Mouse (Mus musculus): Measurements from ENCODE around the gene Tas1r3. TPM values are rescaled to one million over a fixed set of nuclear protein-coding genes. Genes with fewer than 3 reads are reported as not detected.

Tas1r3 gene
- total RNA-seq, 2 experiments from 2014 or later = 0.31 to 0.32 TPM

DNA sequence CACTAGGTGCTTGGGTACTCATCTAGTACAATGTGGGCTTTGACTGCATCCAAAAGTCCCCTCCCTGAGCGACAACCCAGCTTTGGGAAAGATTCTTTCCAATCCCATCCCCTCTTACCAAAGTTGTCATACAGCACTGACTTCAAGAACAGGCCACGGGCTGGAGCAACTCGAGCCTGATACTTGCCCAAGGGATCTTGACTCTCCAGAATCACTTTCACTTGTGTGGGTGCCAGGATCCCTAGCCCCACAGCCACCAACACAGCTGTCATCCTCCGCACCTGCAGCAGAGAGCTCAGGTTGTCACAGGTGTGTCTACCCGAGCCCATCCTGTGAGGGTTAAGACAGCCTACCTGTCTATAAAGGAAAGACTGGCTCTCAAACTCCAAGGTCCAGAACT, 26.2 kb upstream of the Tas1r3 start:
- DNase-seq (ENCODE audit: extremely low spot score in 1 of 2, low spot score in 1 of 2) = peak in 1 of 2 experiments; percentile 3

- peak in 1 of 2 experiments; percentile 5 for DNase-seq (ENCODE audit: extremely low spot score in 1 of 2, low spot score in 1 of 2)
These were observed 25.0 kb upstream of the Tas1r3 start for GRCm38 (mm10) chr4:155888181-155888580.

GRCm38 (mm10) chr4:155887674-155888073, 24.5 kb upstream of the Tas1r3 start:
- DNase-seq (ENCODE audit: extremely low spot score in 1 of 2, low spot score in 1 of 2) = no peak

DNA sequence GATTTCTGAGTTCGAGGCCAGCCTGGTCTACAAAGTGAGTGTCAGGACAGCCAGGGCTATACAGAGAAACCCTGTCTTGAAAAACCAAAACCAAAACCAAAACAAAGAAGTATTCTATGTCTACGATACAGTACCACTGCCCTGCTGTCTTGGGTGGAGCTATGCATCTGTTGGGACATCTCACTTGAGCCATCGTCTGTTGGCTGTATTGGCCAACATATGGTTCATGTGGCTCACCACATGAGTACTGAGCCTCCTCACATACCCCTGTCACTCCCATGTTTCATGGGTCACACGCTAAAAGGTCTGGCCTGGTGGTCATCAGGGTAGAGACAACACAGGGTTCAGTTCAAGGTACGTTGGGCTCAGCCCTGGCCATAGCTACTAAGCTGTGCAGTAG, 23.2 kb upstream of the Tas1r3 start:
- no peak for DNase-seq (ENCODE audit: extremely low spot score in 1 of 2, low spot score in 1 of 2)

- no peak for DNase-seq (ENCODE audit: extremely low spot score in 1 of 2, low spot score in 1 of 2)
These were observed 20.4 kb upstream of the Tas1r3 start for GRCm38 (mm10) chr4:155883587-155883986.

- DNase-seq (ENCODE audit: extremely low spot score in 1 of 2, low spot score in 1 of 2) = no peak
These were observed 8.2 kb upstream of the Tas1r3 start for GRCm38 (mm10) chr4:155871404-155871803.

- peak; percentile 89 to 90 for DNase-seq (ENCODE audit: extremely low spot score in 1 of 2, low spot score in 1 of 2)
These were observed 6.3 kb upstream of the Tas1r3 start, which contains the start of the genes Cptp and Ints11 for GRCm38 (mm10) chr4:155869317-155870033. Gene Cptp, minus strand, starts transcription at chr4:155869440. Gene Ints11, plus strand, starts transcription at chr4:155869546.

DNA sequence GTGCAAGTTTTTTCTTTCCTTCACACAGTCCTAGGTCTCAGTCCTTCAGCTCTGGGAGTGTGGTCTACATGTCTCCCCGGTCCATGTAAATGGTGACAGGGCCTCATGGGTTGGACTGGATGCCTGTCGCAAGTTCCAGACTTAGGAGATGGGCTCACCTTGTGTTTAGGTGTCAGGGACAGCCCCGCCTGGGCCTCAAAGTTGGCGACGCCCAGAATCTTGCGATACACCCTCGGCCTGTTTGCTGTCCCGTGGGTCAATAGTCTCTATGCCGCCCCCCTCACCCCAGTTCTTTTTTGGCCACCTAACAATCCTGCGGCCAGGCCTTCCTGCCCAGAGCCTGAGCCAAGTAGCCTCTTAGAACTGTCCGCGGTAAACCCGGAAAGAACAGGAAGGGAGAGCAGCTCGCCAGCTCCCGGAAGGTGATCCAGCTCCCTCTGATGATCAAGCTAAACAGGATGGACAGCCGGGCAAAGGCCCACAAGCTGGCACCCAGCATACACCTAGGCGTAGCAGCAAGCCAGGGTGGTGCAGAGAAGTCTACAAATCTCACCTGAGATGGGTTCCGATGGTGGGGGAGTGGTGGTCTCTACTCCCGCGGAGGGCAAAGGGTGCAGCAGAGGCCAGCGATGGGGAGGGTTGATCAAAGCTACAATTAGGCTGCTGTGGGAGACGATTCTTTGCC, 5.6 kb upstream of the Tas1r3 start:
- no peak for DNase-seq (ENCODE audit: extremely low spot score in 1 of 2, low spot score in 1 of 2)

DNA sequence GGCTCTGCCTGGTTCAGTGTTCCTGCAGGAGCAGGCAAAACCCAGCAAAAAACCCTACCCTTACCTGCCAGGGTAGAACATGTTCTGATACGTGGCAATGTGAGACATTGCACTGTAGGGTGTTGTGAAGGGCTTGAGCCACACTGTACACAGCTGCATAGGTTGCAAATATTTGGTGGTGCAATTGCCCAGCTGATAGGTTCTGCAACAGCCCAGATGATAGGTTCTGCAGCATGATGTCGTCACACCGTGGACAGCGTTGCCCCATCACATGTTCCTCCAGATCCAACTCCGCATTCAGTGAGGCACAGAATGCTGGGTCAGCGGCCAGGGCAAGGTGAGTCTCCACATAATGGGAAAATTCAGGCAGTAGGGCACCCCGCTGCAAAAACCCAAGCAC, 1.4 kb downstream of the Tas1r3 start:
- DNase-seq (ENCODE audit: extremely low spot score in 1 of 2, low spot score in 1 of 2) = no peak

- DNase-seq (ENCODE audit: extremely low spot score in 1 of 2, low spot score in 1 of 2) = no peak
These were observed 3.8 kb downstream of the Tas1r3 start for GRCm38 (mm10) chr4:155859318-155859717.

- DNase-seq (ENCODE audit: extremely low spot score in 1 of 2, low spot score in 1 of 2) = no peak
These were observed 6.3 kb downstream of the Tas1r3 start for GRCm38 (mm10) chr4:155856881-155857280.

DNA sequence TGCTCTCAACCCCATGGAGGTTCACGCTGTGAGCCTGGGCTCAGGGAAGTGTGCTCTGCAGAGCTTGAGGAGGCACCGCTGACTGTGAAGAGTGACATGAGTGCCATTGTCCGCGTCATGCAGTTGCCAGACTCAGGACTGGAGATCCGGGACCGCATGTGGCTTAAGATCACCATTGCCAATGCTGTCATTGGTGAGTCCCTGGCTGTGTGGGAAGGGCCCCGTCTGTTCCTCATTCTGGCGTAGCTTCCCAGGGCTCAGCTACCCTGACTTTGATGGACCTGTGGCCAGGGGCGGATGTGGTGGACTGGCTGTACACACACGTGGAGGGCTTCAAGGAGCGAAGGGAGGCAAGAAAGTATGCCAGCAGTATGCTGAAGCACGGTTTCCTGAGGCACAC, 7.1 kb downstream of the Tas1r3 start:
- DNase-seq (ENCODE audit: extremely low spot score in 1 of 2, low spot score in 1 of 2) = no peak

DNA sequence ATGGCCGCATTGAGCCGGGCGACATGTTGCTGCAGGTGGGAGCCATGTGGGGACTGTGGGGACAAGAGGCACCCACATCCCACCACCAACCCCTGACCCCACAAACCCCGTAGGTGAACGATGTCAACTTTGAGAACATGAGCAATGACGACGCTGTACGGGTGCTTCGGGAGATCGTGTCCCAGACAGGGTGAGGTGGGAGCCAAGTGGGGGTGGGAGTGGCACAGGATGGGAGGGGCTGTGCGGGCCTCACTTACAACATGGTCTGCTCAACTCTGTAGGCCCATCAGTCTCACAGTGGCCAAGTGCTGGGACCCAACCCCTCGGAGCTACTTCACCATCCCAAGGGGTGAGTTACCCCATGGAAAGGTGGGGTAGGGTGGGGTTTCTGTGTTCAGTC, 8.2 kb downstream of the Tas1r3 start:
- DNase-seq (ENCODE audit: extremely low spot score in 1 of 2, low spot score in 1 of 2) = no peak

- DNase-seq (ENCODE audit: extremely low spot score in 1 of 2, low spot score in 1 of 2) = no peak
These were observed 9.7 kb downstream of the Tas1r3 start for GRCm38 (mm10) chr4:155853421-155853820.

DNA sequence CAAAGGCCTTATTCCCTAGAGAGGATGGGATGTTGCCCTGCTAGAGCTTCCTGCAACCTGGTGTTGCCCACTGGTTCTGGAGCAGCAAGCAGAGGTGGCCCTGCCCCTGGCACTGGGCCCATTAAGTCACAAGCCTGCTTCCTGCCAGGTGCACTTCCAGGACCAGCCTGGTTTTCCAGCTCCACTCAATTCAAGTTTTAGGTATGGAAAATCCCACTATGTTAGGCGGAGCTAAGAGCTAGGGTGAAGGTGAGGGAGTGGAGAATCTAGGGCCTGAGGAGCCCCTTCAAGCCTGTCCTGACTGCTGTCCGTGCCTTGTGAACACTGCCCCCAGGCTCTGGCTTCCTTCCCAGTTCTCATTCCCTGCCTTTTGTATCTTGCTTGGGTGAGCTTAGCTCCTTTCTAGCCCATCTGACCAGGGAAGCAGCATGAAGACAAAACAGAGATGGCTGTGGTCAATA, 11.2 kb downstream of the Tas1r3 start:
- DNase-seq (ENCODE audit: extremely low spot score in 1 of 2, low spot score in 1 of 2) = no peak

DNA sequence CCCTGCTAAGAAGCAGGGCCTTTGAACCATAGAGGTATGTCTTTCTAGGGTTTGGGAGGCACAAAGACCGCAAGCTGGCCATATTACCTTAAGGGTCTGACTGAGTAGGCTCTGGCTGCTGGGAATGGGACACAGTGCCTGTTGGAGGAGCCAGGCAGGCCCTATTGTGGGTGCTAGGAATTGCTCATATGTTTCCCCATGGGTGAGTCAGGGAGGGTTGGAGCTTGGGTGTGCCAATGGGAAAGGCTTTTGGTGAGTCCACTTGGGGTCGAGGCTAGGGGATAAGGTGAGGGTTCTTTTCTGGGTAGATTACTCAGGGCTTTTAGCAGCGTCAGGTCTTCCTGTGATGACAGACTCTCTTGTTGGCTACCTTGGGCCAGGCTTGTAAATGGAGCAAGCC, 11.8 kb downstream of the Tas1r3 start:
- no peak for DNase-seq (ENCODE audit: extremely low spot score in 1 of 2, low spot score in 1 of 2)

DNA sequence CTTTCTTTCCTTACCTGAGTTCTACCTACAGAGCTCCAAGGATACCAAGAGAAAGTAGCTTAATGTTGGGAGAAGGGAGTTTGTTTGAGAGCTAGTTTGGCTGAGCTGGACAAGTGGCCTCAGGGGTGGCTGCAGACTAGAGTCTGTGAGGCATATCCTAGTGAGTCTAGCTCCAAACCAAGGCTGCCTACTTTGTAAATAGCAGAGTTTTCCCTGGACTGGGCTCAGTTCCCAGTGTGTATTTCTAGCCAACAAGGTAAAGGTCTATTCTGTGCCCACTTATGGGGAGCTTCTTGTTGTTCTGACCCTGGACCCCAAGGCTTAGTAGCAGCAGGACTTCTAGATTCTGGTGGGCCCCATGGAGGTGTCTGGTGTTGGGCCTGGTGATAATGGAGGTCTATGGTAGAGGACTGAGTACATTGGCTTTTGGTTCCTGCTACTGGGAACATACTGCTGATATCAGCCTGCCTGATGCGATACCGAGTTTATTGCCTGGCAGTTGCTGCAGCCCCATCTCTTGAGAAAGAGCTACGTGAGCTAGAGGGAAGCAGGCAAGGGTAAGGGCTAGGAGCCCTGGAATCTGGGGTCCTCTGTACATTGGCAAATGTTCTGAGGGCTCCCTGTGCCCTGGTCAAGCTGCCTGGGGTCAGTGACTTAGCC, 13.2 kb downstream of the Tas1r3 start:
- DNase-seq (ENCODE audit: extremely low spot score in 1 of 2, low spot score in 1 of 2) = no peak

GRCm38 (mm10) chr4:155849391-155849790, 13.8 kb downstream of the Tas1r3 start:
- DNase-seq (ENCODE audit: extremely low spot score in 1 of 2, low spot score in 1 of 2) = no peak

- no peak for DNase-seq (ENCODE audit: extremely low spot score in 1 of 2, low spot score in 1 of 2)
These were observed 14.6 kb downstream of the Tas1r3 start for GRCm38 (mm10) chr4:155848434-155849095.

- no peak for DNase-seq (ENCODE audit: extremely low spot score in 1 of 2, low spot score in 1 of 2)
These were observed 15.4 kb downstream of the Tas1r3 start for GRCm38 (mm10) chr4:155847591-155848352.
